Mouse (Mus musculus) hindbrain, embryonic 14.5 days (tissue): ENCODE data around the gene Unkl. TPM values are rescaled to one million over a fixed set of nuclear protein-coding genes. Genes with fewer than 3 reads are reported as not detected.
A peak's percentile ranks its signal among the peaks of the same experiment; 100 is the strongest.

Experiments used
- ATAC-seq: fragments of 200-750 bp; cut with Nextera tagmentation; 2 replicates; pipeline ENCODE4 v1.8.0; 2017; ENCODE audit warnings: moderate number of reproducible peaks, mild to moderate bottlenecking, moderate TSS enrichment, moderate library complexity; ENCODE audit not compliant: low FRiP score
- DNase-seq: peaks from one replicate; pipeline ENCODE4 v3.0.0-alpha.2; 2015; ENCODE audit warnings: low spot score
- H3K27ac ChIP-seq: fragments of 300-500 bp; sonication (generic); 2 replicates; pipeline ENCODE4 v1.5.1; 2014; ENCODE audit warnings: mild to moderate bottlenecking, moderate library complexity
- H3K27me3 ChIP-seq: fragments of 300-500 bp; sonication (generic); 2 replicates; pipeline ENCODE4 v1.6.1; 2014; ENCODE audit warnings: mild to moderate bottlenecking, low read length, mixed read lengths; ENCODE audit not compliant: control insufficient read depth, insufficient read depth
- H3K36me3 ChIP-seq: fragments of 300-500 bp; sonication (generic); replicated peaks from 2 replicates; pipeline ENCODE4 v1.6.1; 2014; ENCODE audit not compliant: control insufficient read depth, insufficient read depth
- H3K4me1 ChIP-seq: fragments of 300-500 bp; sonication (generic); replicated peaks from 2 replicates; pipeline ENCODE4 v1.6.1; 2014; ENCODE audit warnings: antibody characterized with exemption, low read length, mixed read lengths; ENCODE audit not compliant: control insufficient read depth, insufficient read depth
- H3K4me2 ChIP-seq: fragments of 300-500 bp; sonication (generic); replicated peaks from 2 replicates; pipeline ENCODE4 v1.6.1; 2014; ENCODE audit warnings: mild to moderate bottlenecking, moderate library complexity
- H3K4me3 ChIP-seq: fragments of 300-500 bp; sonication (generic); replicated peaks from 2 replicates; pipeline ENCODE4 v1.5.1; 2014; ENCODE audit warnings: mild to moderate bottlenecking, low read length
- H3K9ac ChIP-seq: fragments of 300-500 bp; sonication (generic); 2 replicates; pipeline ENCODE4 v1.6.1; 2014
- H3K9me3 ChIP-seq: fragments of 300-500 bp; sonication (generic); 2 replicates; pipeline ENCODE4 v1.6.1; 2016; ENCODE audit warnings: low read length; ENCODE audit not compliant: control insufficient read depth
- WGBS: fragments of 180-500 bp; shearing (Covaris S2); extraction: QIAGEN DNeasy Blood & Tissue Kit; methylation state at CpG from one replicate; pipeline ENCODE4 v1.1.7; 2014; 5-methylcytosine and 5-hydroxymethylcytosine counted together
- polyA plus RNA-seq: library from polyadenylated mRNA; unstranded; fragments of >200 nt; fragmentation: Nextera tagmentation; extraction: Ambion mirVana; gene quantifications from 2 replicates; pipeline ENCODE4 v1.2.1, GENCODE M21; 2014

Unkl gene
- polyA plus RNA-seq, 1 experiment from 2014 or later, result 9.9 TPM

DNA sequence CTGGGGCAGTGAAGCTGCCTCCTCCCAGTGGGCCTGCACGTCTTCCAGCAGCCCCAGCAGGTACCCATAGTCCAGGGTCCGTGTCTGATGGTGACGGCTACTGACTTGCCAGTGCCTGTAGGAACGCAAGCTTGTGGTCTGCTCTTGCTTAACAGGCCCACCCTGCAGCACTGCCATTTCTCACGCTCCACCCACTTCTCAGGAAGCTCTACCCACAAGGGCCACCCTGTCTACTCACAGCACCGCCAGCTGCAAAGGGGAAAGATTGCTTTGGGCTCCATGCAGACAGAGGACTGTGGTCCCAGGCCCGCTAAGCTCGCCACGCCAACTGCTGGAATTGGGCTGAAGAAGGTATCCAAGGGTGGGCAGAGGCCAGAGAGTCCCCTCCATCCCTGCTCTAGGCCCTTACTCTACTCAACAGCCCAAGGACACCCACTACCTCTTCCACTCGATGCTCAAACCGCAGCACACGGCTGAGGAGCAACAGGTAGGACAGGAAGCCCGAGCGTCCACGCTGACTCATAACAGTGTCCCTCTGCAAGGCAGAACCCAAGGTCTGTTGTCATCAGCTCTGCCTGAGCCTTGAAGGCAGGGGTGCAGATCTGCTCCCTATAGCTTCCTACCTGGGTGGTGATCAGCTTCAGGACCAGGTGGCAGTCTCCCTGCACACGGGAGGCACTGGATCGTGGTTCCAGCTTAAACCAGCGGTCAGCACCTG lies 60.0 kb downstream of the Unkl start:
- H3K27ac ChIP-seq, result no peak overlapping the region
- no peak overlapping the region for H3K4me2 ChIP-seq
- 82% methylated on average over 18 of the region's 18 CpGs for WGBS
- no peak overlapping the region for H3K9ac ChIP-seq
- DNase-seq (no peak), ATAC-seq (no peak)
- H3K4me3 ChIP-seq, result no peak overlapping the region
- H3K4me1 ChIP-seq, result peaks cover 14% of the 10 kb centered on the region
- H3K36me3 ChIP-seq, result peaks cover 25% of the 10 kb centered on the region
- no peaks in the 10 kb centered on the region for H3K27me3 ChIP-seq
- no peaks in the 10 kb centered on the region for H3K9me3 ChIP-seq

GRCm38 (mm10) chr17:25250181-25250835 lies 62.1 kb downstream of the Unkl start:
- Histone ChIP-seq H3K9me3 (no peaks in the 10 kb centered on the region), H3K4me2 (no peak overlapping the region), H3K27me3 (peaks cover under 1% of the 10 kb centered on the region; the same call in 1 of the 2 replicates), H3K9ac (no peak overlapping the region), H3K4me1 (peaks cover 33% of the 10 kb centered on the region), H3K27ac (no peak overlapping the region), H3K36me3 (peaks cover 4% of the 10 kb centered on the region), H3K4me3 (no peak overlapping the region)
- WGBS, result 78% methylated on average over 8 of the region's 8 CpGs
- DNase-seq (no peak), ATAC-seq (no peak)

GRCm38 (mm10) chr17:25252643-25253042 lies 64.4 kb downstream of the Unkl start:
- peak overlapping the region; percentile 33; the same call in 1 of the 2 replicates for H3K4me2 ChIP-seq
- peak overlapping the region; percentile 86 for H3K27ac ChIP-seq
- H3K27me3 ChIP-seq, result peaks cover 13% of the 10 kb centered on the region
- no peaks in the 10 kb centered on the region for H3K36me3 ChIP-seq
- peak; percentile 65 for DNase-seq
- H3K4me3 ChIP-seq, result no peak overlapping the region
- peak overlapping the region; percentile 39; the same call in 1 of the 2 replicates for H3K9ac ChIP-seq
- ATAC-seq, result peak; percentile 64; the same call in 1 of the 2 replicates
- no peaks in the 10 kb centered on the region for H3K9me3 ChIP-seq
- H3K4me1 ChIP-seq, result peaks cover 42% of the 10 kb centered on the region
- WGBS, result 12% methylated on average over 3 of the region's 3 CpGs

- ATAC-seq (peak; percentile 47), DNase-seq (peak; percentile 58)
- Histone ChIP-seq H3K4me3 (peak overlapping the region; percentile 5; the same call in 1 of the 2 replicates), H3K36me3 (0 out of 2 replicates have a peak, but pooled peaks cover 1% of the 10 kb centered on the region), H3K9ac (peak overlapping the region; percentile 39; the same call in 1 of the 2 replicates), H3K4me1 (peaks cover 42% of the 10 kb centered on the region), H3K27ac (peak overlapping the region; percentile 86), H3K4me2 (peak overlapping the region; percentile 41), H3K9me3 (no peaks in the 10 kb centered on the region), H3K27me3 (peaks cover 13% of the 10 kb centered on the region)
- WGBS, result 8% methylated on average over 10 of the region's 10 CpGs
These were observed 65.6 kb downstream of the Unkl start for GRCm38 (mm10) chr17:25253760-25254159.

DNA sequence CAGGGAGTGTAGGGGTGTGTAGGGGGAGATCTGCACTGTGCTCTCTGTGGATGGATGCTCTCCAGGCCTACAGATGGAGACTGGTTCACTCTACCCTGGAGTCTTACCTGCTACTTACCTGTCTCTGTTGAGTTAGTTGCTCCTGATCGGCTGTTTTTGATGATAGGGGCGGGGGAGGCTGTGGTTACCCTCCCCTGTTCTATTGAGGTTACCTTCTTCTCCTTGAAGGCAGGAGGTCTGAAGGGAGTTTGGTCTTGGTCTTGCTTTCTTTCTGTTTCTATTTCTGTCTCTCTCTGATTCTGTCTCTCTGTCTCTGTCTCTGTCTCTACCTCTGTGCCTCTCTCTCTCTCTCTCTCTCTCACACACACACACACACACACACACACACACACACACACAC lies 66.9 kb downstream of the Unkl start:
- H3K27me3 ChIP-seq, result peaks cover 13% of the 10 kb centered on the region
- DNase-seq (no peak), ATAC-seq (no peak)
- H3K27ac ChIP-seq, result no peak overlapping the region
- no peaks in the 10 kb centered on the region for H3K9me3 ChIP-seq
- H3K36me3 ChIP-seq, result peaks cover 15% of the 10 kb centered on the region
- no peak overlapping the region for H3K4me3 ChIP-seq
- peaks cover 42% of the 10 kb centered on the region for H3K4me1 ChIP-seq
- H3K4me2 ChIP-seq, result peak overlapping the region; percentile 57; the same call in 1 of the 2 replicates
- 90% methylated on average over 2 of the region's 2 CpGs for WGBS
- H3K9ac ChIP-seq, result no peak overlapping the region

- Histone ChIP-seq H3K27ac (no peak within 1 kb of the TSS), H3K27me3 (peaks cover 13% of the 10 kb centered on the region), H3K9ac (peak within 1 kb of the TSS; percentile 25; the same call in 1 of the 2 replicates), H3K9me3 (no peaks in the 10 kb centered on the region), H3K36me3 (peaks cover 18% of the 10 kb centered on the region), H3K4me3 (peak within 1 kb of the TSS; percentile 24), H3K4me2 (peak within 1 kb of the TSS; percentile 57), H3K4me1 (peaks cover 42% of the 10 kb centered on the region)
- ATAC-seq (peak; percentile 29; the same call in 1 of the 2 replicates), DNase-seq (no peak)
- 6% methylated on average over 35 of the region's 35 CpGs for WGBS
These were observed 68.0 kb downstream of the Unkl start, which contains the start of gene Baiap3 for GRCm38 (mm10) chr17:25256140-25256754. Baiap3 (minus strand) TSS chr17:25256364.

- no peak overlapping the region for H3K9ac ChIP-seq
- no peaks in the 10 kb centered on the region for H3K9me3 ChIP-seq
- 50% methylated on average over 6 of the region's 6 CpGs for WGBS
- peaks cover 23% of the 10 kb centered on the region for H3K36me3 ChIP-seq
- no peak overlapping the region for H3K4me3 ChIP-seq
- DNase-seq, result peak; percentile 38
- no peak for ATAC-seq
- peaks cover 32% of the 10 kb centered on the region for H3K4me1 ChIP-seq
- no peak overlapping the region for H3K27ac ChIP-seq
- H3K27me3 ChIP-seq, result peaks cover 13% of the 10 kb centered on the region
- H3K4me2 ChIP-seq, result no peak overlapping the region
These were observed 69.6 kb downstream of the Unkl start for GRCm38 (mm10) chr17:25257804-25258261.

DNA sequence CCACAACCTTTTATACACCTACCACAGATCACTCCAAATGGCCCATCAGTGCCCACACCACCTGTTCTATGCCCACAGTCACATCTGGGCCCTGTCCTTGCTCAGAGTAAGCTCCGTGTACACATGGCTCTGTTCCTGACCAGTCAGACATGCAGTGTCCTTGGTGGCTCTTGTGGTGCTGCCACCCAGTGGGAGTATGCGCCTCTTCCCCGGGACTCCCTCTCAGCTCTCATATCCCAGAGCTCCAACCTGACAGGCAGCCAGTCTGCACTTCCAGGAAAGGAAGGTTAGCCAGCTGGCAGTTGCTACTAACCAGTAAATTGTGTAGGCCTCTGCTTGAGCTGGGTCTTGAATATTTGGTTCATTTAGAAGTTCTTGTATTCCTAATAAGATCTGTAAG lies 76.3 kb downstream of the Unkl start:
- H3K27me3 ChIP-seq, result no peaks in the 10 kb centered on the region
- no peaks in the 10 kb centered on the region; the same call in 1 of the 2 replicates for H3K4me1 ChIP-seq
- H3K4me3 ChIP-seq, result no peak overlapping the region
- no peak overlapping the region for H3K4me2 ChIP-seq
- H3K36me3 ChIP-seq, result peaks cover 81% of the 10 kb centered on the region
- H3K9ac ChIP-seq, result no peak overlapping the region
- DNase-seq (no peak), ATAC-seq (no peak)
- no peaks in the 10 kb centered on the region for H3K9me3 ChIP-seq
- H3K27ac ChIP-seq, result no peak overlapping the region
- WGBS, result 79% methylated on average over 3 of the region's 3 CpGs
